Mouse (Mus musculus) thymus, postnatal 36 days (tissue): ENCODE results near the gene Ccn1.

ENCODE experiments used
- DNase-seq, 2 experiments: peaks; one replicate each; pipeline ENCODE4 v3.0.0; 2022; ENCODE audit warnings: mixed read lengths in 2 of 2

Gene Ccn1

DNA sequence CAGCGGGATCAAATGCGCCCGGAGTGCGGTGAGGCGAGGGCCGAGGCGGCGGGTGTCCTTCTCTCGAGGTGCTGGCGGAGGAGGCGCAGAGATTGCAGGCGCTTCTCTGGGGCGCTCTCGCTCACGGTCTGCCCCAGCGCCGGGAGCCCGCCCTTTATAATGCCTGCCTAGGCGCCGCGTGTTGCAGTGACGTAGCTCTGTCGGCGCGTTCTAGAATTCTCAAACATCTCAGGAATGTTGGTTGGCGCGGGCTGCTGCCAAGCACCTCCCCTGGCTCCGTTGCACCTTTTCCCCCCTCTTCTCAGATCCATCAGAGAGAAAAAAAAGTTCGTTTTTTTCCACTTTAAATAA is at the start of gene Ccn1:
TSS of gene Ccn1 (minus strand) at position 130 of the 351 bp plus-strand sequence.
- DNase-seq: no peak

DNA sequence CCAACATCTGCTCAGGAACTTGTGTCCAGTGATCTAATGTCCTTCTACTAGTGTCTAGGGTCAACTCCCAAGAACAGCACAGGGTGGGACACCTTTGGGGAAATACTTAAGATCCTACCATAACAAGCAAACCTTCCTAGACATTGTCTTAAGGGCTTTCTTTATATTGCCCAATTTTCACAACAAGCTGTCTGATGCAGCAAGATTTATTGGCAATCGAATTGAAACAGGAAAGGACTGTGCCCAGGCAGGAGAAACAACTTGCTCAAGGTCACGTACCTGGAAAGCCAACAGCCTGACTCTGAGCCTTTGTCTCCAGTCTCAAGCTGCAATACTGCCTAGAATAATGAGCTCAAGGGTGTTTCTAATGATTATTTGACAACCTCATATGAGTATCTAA is 43.6 kb upstream of the Ccn1 start:
- no peak for DNase-seq

GRCm38 (mm10) chr3:145692037-145692436 is 42.3 kb upstream of the Ccn1 start:
- DNase-seq: no peak

- no peak for DNase-seq
Observed at GRCm38 (mm10) chr3:145691415-145691814, 41.6 kb upstream of the Ccn1 start.

- DNase-seq: no peak
Observed at GRCm38 (mm10) chr3:145689271-145689670, 39.5 kb upstream of the Ccn1 start.

DNA sequence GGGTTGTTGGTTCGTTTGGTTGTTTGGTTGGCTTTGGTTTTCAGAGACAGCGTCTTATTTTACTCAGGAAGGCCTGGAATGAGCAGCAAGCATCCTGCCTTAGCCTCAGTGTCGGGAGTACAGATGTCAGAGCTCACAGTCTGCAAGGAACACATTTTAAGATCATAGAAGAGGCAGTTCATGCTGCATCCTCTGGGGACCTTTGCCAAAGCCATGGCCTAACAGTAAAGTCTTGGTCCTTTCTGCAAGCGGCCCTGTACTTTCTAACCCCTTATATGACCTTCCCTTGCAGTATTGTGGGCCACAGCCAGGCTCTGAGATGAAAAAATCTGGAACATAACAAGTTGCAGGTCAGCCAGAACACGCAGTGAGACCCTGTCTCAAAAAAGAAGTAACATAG is 38.1 kb upstream of the Ccn1 start:
- DNase-seq: no peak

- no peak for DNase-seq
Observed at GRCm38 (mm10) chr3:145684604-145685441, 35.0 kb upstream of the Ccn1 start.

DNA sequence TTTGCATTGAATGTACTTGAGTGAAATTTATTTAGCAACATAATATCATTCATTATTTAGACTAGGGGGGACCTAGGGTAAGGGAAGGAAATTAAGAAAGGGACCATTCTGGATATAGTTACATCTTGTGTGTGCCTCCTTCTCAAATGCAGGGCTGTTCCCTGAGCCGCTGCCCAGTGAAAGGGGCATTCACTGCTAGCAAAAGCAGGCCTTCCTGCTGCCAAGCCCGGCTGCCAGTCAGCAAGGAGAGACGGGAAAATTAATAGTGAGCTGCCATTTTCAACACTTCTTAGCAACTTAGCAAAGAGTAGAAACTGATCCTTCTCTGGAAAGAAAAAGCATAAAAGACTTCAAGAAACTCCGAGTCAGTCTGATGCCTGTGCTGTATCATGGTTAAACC is 34.4 kb upstream of the Ccn1 start:
- no peak for DNase-seq

DNA sequence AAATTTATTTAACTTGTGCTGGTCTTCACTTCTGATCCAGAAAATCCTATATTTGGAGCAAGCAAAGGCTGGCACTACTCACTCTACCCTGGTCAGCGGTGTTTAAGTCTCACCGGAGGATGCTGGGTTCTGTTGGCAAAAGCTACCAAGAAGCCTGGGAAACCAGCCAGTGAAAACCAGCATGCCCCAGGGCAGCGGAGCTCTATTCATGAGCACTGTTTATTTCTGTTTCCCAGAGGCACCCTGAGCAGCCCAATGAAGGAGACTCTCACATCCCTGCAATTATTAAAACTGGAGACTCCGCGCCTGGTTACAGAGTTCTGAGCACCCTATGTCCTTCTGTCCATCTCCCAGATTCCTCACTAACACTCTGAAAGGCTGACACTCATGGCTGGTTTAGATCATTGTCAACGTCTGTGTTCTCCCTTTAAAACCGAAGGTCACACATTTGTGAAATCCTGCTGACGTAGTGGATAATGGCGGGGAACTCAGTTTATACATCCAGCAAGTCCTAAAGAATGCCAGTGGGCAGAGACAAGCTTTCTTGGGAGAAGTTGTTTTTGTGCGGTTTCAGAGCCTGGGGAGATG is 31.7 kb upstream of the Ccn1 start:
- DNase-seq: no peak

DNA sequence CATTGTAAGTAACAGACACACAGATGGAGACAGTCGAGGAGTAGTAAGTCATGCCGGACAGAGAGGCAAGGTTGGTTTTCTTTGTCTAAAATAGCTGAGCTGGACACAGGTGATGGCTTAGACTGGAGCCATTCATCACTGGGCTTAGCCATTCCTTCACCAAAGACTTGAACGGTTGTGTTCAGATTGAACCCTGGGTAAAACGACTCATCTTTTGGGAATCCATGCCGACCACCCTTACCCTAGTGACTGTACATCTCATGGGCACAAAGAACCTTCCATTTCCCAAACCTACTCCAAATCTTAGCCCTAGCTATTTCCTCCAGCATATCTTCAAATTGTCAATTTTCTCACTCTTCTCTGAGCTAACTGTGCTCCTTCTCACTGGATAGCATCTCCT is 30.9 kb upstream of the Ccn1 start:
- no peak for DNase-seq

DNA sequence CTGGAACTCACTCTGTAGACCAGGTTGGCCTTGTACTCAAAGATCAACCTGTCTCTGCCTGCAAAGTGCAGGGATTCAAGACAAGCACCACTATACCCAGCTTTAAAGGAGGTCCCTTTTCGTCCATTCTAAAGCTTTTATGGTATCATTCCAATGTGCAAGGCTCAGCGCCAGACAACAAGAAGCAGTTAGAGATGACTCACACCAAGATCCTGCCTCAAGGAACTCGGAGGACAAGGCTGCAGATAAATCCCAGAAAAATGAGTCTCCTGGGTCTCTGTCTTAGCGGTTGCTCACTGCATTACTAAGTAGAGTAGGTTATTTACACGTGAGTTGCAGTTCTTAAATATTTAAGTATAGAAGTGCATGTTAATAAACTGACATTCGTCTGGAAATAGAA is 26.4 kb upstream of the Ccn1 start:
- no peak for DNase-seq

GRCm38 (mm10) chr3:145674815-145675214 is 25.0 kb upstream of the Ccn1 start:
- DNase-seq: no peak

DNA sequence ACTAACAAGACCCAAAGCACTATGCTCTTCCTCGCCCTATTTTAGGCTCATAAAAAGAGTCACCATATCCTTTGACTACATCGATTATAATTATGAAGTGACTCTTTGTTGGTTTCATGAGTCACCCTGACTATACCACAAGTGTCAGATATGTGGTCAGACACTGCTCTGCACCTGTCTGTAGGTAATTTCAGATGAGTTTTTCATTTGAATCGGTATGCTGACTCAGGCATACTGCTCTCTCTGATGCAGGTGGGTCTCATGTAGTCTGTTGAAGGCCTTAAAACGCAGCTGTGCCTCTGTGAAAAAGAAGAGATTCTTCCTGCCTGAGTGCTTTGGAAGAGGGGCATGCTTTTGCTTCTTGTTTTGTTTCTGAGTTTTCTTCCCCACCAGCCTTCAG is 16.6 kb upstream of the Ccn1 start:
- no peak for DNase-seq

GRCm38 (mm10) chr3:145656993-145657713 is 7.4 kb upstream of the Ccn1 start:
- DNase-seq: no peak

GRCm38 (mm10) chr3:145654944-145655343 is 5.2 kb upstream of the Ccn1 start:
- no peak for DNase-seq

- DNase-seq: no peak
Observed at GRCm38 (mm10) chr3:145654028-145654427, 4.2 kb upstream of the Ccn1 start.

- DNase-seq: no peak
Observed at GRCm38 (mm10) chr3:145653191-145653940, 3.6 kb upstream of the Ccn1 start.

- DNase-seq: no peak
Observed at GRCm38 (mm10) chr3:145652322-145653131, 2.7 kb upstream of the Ccn1 start.

DNA sequence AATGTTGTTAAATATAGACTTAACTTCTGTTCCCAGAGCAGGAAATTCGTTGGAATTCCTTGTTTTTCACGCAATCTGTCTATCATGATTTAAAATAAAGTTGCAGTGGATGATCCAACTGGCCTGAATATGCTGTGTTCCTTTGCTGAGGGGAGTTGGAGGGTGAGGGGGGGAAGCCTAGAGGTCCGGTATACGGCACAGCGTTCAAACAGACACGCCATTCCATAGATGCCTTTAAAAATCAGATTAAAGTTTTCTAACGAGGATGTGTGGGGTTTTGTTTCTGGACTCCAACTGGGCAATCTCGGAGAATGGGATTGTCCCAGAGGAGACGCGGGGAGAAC is 2.2 kb upstream of the Ccn1 start:
- no peak for DNase-seq

DNA sequence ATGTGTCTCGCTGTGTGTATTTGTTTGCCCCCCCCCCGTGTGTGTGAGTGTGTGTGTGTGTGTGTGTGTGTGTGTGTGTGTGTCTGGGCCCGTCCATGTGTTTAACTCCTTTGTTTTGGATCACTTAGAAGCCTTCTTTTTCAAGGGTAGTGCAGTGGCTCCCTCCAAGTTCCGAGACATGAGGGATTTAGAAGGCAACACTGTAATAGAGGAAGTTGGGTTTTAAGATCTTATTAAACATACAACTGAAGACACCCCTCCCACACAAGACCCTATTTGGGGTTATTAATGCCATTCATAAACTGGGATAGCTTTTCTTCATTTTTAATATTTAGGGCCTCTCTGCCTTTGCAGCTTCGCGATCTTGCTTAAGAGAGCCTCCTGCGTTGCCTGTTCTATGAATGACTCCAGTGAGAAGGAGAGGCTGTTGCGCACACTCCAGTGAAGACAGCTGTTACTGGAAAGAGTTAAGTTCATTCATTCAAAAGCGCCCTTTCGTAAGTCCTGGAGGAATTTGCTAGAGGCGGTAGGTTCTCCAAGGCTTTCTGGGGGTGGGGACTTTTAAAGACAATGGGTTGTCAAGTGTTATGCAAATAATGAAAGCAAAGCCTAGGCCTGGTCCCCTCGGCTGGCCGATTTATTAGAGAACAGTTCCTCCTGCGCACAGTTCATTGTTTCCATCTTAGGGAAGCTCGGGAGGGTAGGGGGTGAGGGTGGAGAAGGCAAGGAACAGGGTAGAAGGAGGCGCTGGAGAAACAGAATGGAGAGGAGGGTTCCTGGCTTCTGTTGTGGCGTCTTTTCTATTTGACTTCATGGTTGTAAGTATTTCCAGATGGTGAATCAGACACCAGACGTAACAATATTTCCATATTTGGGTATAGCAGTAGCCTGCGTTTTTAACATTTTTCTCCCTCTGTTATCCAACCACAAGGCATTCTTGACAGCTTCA is 1.5 kb upstream of the Ccn1 start:
- no peak for DNase-seq

DNA sequence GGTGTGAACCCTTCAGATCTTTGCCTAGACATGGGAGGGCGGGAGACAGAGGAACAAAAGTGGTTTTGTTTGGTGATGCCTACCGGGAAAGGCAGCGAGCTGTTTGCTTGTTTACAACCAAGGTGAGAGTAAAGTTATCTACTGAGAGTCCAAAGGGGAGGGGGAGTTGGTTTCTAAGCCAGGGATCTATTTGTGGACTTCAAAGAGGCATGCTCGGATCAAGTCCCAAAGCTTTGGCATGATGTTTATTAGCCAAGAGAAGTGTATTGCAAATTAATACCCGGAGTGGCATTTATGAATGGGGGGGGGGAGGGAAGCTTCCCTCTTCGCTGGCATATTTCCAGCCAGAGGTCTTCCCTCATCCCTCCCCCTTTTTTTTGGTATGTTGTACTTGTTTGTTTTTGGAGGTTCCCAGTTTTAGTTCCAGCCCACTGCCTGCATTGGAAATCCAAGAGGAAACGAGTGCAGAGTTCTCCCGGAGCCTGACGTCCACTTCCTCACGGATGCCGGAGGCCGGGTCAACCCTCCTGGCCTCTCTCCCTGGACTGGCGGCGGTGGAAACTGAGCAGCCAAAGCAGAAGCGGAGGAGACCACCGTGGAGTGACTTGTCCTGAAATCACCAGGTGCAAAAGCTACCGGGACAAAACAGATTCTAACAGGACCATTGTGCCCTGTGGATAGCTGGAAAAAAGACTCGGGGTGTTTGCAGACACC is 674 bp upstream of the Ccn1 start:
- DNase-seq: no peak
